Mouse (Mus musculus) ovary, postnatal 10 days (tissue): Measurements from ENCODE around the gene Elovl3.
A peak's percentile ranks its signal among the peaks of the same experiment; 100 is the strongest.
"Not testable (repeated sequence)": the region's sequence is repeated elsewhere in the genome, so short reads cannot be mapped to it uniquely, and the experiment has no call there.

Experiments used
- DNase-seq: peaks from one replicate; pipeline ENCODE4 v3.0.0; 2022; ENCODE audit warnings: low spot score

The Elovl3 gene

DNA sequence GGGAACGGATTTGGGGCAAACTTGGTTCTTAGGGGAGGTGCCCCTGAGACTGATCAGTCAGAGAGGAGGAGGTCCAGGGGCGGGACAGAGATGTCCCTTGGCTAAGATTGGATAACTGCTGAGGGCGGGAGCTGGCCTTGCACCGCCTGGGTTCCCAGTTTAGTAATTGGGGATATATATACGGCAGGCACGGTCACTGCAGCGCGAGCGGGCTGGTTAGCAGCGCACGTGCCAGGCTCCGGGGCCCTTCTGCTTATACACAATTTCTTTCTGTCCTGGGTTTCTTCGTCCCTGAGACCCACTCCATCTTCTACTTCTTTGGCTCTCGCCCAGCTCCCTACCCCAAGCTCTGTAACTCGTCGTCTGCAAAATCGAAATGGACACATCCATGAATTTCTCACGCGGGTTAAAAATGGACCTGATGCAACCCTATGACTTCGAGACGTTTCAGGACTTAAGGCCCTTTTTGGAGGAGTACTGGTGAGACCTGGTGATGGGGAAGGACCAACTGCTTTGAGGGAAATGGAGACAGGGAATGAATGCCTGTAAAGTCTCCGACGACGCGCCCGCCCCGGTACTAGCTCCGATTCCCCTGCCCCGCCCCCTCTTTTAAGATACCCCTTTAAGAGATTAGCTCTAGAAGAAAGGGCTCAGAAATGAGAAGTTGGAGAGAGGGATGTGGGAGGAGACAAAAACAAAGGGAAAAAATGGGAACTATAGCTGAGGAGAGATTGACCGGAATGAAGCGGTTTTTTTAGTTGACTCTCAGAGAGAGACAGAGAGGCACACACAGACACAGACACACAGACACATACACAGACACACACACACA lies at the start of gene Elovl3:
TSS of gene Elovl3 (plus strand) at position 204 of the 832 bp plus-strand sequence.
- DNase-seq, result no peak

DNA sequence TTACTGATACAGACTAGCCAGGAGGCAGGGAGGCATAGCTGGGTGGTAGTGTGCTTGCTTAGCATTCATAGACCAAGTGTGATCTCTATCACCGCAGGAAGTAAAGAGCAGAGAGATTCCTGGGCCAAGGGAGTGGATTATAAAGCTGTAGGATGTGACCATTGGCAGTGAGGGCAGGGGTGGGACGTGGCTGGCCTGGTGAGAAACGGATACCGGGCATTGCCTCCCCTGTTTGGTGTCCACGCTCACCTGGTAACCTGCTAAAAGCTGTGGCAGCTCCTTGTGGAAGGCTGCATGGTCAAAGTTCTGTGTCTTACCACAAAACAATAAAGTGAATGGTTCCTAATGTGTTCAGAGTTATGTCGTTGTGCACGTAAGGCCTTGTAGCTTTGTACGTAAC lies 46.5 kb upstream of the Elovl3 start:
- no peak for DNase-seq

DNA sequence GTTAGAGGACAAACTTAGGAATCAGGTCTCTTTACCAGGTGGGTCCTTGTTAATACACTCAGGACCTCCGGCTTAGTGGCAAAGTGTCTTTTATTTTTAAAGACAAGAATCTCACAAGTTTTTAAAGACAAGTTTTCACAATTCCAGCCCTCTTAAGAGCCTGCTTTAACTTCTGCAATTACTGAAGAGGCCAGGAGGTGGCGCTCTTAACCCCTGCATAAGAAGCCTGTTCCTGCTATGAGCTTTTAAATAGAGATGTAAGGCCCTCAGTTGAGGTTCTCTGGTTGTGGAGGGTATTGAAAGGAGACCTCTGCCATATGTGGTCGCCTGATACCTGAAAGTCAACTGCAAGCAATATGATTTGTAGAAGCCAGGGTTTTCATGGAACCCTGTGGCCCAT lies 45.4 kb upstream of the Elovl3 start:
- DNase-seq, result no peak

DNA sequence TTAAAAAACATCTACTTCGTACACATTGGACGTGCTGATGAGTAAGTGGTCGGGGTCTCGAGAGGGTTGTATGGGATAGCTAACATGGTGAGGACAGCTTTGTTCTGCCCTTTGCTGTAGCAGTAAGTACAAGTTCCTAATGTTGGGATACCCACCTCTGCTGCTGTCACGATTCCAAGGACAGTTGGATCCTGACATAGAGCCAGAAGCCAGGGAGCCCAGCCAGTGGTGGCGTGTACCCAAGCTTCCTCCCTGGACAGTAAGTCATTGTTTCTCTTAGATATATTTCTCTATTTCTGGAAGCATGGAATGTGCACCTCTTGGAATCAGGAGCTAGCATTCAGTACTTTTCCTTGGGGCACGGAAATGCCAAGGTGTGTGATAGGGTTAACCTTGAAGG lies 43.8 kb upstream of the Elovl3 start:
- no peak for DNase-seq

DNA sequence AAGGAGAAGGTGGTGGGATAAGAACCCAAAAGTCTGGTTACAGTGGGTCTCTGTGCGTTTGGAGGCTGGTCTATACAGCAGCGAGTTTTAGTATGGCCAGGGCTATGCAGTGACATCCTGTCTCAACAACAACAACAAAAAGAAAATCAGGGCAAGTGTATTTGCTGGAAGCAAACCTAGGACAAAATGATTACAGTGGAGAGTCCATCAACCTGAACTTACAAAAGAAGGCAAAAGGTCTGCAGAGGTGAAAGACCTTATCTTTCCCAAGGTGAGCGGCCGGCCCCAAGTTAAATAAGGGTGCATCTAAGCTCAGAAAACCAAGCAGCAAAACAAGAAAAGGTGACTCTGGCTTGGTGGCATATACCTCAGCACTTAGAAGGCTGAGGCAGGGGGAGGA lies 40.1 kb upstream of the Elovl3 start:
- DNase-seq, result no peak

DNA sequence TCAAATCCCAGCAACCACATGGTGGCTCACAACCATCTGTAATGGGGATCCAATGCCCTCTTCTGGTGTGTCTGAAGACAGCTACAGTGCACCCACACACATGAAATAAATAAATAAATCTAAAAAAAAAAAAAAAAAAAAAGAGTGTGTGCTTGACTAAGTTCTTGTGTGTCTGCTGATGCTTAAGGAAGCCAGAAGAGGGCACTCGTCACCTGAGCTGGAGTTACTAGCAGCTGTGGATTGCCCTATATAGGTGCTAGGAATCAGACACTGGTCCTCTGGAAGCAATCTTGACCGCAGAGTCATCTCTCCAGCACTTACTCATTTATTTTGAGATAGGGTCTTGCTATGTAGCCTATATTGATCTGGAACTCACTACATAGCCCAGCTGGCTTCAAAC lies 37.6 kb upstream of the Elovl3 start:
- DNase-seq, result no peak

DNA sequence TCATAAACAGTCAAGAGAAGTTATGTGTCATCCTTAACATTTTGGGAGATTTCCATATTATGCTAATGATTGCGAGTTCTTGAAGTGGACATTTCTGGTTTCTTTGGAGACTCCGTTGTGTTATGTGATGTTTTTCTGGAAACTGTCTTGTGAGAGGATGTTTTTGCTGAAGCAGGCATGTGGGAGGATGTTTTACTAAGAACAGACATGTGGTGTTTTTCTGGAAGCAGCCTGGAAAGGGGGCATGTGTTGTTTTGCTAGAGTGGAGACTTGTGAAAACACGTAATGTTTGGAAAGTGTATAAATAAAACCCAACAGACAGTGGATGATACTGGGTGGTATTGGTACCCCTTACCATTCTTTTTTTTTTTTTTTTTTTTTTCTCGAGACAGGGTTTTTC lies 36.4 kb upstream of the Elovl3 start:
- no peak for DNase-seq

DNA sequence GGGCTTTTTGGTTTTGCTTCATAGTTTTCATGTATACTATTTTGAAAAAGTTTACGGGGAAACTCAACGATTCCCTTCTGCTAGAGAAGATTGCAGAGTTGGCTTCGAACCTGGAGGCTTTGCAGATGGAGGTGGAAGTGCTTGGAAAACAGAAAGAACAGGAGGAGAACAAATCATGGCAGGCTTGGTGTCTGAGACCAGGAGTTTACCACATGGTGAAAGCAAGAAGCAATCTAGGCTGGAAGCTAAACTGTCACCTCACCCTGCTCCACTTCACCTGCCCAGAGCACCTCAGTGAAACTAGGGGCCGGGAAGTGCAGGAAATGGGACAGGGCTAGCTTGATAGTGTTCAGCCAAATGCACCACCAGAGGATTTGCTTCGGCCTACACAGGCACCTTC lies 35.3 kb upstream of the Elovl3 start:
- DNase-seq, result no peak

DNA sequence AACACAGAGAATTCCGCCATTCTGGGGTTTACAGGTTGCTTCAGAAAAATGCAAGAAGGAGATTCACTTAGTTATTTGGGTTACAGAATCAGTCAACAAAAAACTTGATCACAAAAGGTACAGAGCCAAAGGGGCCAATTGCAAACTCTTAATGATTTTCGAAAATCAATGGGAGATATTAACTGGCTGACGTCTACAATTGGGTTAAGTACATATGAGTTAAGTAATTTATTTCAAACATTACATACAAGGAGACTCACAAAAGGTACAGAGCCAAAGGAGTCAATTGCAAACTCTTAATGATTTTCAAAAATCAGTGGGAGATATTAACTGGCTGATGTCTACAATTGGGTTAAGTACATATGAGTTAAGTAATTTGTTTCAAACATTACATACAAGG lies 32.1 kb upstream of the Elovl3 start:
- no peak for DNase-seq

DNA sequence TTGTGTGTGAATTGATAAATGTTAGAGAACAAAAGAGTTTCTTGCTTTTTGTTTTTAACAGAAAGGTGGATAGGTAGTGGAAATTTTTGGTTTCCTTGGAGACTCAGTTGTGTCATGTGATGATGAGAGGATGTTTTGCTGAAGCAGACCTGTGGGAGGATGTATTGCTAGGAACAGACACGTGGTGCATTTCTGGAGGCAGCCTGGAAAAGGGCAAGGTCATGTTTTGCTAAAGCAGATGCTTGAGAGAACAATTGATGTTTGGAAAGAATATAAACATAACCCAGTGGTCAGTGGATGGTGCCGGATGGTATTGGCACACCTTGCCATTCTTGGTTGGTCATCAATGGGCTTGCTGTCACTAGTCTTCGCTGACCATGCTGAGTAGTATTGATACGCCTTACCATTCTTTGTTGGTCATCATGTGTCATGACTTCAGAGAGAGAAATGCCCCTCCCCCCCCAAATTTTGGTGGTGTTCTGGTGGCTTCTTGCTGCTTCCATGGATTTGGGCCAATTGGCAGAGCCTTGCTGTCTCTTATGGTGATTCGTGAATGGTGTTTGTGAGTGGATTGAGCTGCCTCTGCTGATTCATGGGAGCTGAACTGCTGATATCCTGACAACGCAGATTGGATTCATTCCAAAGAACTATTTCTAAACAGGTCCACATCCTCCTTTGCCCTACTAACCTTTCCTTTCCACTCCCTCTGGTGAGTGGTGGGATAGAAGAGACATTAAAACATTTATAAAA lies 28.1 kb upstream of the Elovl3 start:
- no peak for DNase-seq

DNA sequence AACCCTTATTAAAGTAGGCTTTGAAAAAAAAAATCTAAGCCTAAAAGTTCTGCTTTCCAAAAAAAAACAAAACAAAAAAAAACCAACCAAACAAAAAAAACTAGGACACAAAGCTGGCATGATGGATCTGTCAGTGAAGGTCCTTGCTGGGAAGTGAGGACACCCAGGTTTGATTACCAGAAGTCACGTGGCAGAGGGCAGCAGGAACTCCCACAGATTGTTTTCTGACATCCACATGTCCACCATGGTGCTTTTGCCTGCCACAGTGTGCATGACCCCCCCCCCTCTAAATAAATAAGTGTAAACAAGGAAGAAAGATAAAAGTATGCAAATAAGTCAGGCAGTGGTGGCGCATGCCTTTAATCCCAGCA lies 27.5 kb upstream of the Elovl3 start:
- DNase-seq, result no peak

DNA sequence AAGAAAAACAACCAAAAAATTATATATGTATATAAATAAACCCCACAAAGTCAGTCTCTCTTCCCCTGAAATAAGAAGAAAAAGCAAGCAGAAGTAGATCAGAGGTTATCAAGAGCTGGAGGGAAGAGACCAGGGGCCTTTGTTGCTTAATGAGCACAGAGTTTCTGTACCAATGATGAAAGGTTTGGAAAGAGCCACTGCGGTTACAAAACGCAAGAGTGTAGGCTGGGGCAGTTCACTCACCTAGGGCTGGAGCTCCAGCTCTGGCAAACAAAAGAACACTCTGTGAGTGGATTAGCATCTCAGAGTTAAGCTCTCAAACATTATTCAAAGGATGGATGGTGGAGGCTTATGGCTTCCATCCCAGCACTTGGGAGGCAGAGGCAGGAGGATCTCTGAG lies 21.5 kb upstream of the Elovl3 start:
- DNase-seq, result no peak

DNA sequence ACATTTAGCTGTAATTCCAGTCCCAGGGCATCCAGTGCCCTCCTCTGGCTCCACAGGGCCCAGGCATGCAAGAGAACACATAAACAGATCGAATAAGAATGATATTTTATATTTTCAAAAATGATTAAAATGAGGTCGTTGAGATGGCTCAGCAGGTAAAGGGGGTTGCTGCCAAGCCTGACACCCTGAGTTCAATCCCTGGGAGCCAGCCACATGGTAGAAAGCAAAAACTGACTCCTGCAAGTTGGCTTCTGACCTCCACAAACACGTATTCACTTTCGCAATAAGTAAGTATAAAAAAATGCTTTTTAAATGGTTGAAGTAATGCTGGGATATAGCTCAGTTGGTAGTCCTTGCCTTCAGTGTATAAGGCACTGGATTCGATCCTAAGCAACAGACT lies 20.9 kb upstream of the Elovl3 start:
- DNase-seq, result no peak

DNA sequence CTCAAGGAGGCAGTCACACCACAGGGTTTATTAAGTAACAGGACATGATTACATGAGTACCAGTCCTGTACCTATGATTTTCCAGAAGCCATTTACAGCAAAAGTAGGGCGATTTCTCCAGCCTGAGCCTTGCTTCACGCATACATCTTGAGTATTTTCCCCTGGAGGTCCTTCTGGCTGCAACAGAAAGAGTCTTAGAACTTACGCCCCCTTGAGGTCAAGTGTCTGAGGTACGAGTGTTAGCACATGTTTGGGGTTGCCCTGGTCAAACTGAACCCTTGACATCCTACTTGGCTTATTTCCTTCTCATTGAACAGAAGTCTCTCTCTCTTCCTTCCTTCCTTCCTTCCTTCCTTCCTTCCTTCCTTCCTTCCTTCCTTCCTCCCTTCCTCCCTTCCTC lies 17.1 kb upstream of the Elovl3 start:
- DNase-seq, result no peak

DNA sequence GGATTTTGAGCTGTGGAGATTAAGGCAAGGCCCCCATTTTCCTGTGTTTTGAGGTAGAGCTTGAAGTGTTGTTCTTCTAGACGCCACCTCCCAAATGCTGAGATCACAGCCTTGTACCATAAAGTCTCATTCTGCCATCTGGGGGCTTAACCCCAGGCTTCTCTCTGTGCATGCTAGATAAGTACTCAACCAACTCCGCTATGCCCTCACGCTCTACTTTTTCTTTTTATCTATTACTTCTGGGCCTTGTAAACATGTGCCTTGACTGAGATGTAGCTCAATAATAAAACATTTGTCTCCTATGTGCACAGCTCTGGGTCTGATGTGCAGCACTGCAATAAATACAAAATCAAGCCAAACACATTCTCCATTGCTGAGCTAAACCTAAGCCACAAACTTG lies 12.2 kb upstream of the Elovl3 start:
- DNase-seq, result no peak

DNA sequence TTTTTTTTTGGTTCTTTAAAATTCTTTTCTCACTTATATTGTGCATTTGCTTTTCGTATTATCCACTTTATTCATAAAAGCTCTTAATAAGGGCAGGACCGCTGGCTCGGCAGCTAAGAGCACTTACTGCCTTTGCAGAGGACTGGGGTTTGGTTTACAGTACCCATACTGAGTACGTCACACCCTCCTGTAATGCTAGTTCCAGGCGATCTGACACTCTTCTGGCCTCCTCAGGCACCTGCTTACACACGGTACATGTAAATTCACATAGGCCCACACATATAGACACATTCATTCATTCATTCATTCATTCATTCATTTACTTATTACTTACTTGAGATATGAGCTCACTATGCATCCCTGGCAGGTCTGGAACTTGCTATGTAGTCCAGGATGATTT lies 10.8 kb upstream of the Elovl3 start:
- no peak for DNase-seq

DNA sequence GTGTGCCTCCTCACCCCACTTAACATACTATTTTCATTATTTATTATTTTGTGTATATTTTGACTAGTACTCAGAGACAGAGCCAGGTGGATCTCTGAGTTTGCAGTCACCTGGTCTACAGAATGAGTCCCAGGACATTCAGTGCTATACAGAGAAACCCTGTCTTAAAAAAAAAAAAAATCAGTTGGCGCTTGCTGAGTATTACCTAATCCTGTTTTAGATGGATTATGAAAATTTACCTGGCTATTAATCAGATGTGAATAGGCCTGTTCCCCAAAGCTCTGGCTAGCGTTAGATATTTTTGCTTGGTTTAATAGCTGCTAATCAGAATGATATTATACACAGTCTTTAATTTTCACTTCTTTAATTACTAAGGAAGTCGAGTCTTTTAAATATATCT lies 7.8 kb upstream of the Elovl3 start:
- no peak for DNase-seq

DNA sequence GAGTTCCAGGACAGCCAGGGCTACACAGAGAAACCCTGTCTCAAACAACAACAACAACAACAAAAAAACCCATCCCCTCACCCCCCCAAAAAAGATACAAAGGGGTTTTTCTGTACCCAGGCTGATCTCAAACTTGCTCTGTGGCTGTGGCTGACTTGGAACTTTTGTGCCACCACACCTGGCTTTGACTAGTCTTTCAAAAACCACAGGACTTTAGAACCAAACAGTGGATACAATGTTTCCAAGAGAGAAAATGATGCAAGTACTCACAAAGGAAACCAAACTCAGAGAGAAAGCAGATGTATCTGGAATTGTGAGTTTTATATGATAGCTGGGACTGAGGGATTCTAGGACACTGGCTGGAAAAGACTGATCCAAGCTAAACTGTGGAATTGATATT lies 7.0 kb upstream of the Elovl3 start:
- no peak for DNase-seq

DNA sequence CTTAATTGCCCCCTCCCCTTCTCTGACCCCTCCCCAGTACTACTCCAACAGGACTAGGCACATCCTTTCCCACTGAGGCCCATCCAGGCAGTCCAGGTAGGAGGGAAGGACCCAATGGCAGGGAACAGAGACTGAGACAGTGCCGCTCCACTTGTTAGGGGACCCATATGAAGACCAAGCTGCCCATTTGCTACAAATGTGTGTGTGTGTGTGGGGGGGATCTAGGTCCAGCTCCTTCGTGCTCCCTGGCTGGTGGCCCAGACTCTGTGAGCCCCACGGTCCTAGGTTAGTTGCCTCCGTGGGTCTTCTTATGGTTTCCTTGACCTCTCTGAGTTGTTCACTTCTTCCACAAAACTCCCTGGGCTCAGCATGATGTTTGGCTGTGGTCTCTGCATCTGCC lies 5.4 kb upstream of the Elovl3 start:
- no peak for DNase-seq

DNA sequence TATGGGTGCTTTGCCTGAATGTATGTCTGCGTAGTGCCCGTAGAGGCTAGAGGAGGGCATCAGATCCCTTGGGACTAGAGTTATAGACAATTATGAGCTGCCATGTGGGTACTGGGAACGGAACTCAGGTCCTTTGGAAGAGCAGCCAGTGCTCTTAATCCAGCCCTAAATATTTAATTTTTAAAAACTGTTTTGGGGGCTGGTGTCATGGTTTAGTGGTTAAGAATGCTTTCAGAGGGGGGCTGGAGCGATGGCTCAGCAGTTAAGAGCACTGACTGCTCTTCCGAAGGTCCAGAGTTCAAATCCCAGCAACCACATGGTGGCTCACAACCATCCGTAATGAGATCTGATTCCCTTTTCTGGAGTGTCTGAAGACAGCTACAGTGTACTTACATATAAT lies 2.0 kb upstream of the Elovl3 start:
- not testable (repeated sequence) for DNase-seq

DNA sequence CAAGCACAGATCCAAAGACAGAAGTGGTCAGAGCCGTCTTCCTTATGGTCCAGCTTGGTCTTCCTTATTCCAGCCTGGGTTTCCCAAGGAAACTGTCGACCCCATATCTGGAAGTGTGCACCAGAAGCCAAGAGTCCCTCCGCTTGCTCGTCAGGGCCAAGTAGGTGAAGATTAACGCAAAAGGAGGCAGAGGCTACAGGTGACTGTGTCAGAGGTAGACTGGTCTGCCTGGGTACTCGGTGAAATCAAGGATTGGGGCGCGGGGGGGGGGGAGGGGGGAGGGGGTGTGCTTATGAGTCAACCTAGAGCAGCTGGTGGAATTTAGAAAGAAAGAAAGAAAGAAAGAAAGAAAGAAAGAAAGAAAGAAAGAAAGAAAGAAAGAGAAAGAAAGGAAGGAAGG lies 414 bp upstream of the Elovl3 start:
- no peak for DNase-seq

DNA sequence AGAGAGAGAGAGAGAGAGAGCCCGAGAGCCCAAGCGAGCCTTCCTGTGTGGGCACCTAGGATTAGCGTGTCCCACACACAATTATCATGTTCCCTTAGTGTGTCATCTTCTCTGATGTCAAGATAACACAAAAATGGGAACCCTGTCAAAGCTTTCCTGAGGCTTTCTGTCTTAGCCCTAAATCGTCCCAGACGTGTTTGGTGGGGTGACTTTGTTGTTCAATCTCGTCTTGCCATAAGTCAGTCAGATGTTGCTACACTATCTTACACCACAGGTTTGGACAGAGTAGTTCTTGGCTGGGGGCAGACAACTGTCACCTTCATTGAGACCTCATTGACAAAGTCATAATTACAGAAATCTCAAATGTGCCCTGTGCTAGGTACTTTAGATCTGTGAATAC lies 880 bp downstream of the Elovl3 start:
- no peak for DNase-seq

DNA sequence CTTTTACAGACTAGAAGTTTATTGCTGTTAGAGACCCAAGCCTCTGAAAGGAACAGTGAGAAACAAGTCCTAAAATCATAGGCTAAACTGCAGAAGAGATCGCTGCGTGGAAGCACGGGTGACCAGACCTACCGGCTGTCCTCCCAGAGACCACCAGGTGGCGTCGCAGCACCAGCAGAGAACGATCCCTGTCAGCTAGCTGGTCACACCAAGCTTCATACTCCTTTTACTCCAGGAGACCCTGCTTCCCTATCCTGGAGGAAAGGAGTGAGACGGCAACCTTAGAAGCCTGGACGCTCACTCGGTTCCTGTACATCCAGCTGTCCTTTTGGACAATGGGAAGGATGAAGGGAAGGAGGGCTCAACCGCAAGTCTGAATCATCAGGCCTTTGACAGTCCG lies 3.6 kb downstream of the Elovl3 start:
- peak; percentile 83 for DNase-seq
